Mouse (Mus musculus): ENCODE results near the gene Alx3.

DNA sequence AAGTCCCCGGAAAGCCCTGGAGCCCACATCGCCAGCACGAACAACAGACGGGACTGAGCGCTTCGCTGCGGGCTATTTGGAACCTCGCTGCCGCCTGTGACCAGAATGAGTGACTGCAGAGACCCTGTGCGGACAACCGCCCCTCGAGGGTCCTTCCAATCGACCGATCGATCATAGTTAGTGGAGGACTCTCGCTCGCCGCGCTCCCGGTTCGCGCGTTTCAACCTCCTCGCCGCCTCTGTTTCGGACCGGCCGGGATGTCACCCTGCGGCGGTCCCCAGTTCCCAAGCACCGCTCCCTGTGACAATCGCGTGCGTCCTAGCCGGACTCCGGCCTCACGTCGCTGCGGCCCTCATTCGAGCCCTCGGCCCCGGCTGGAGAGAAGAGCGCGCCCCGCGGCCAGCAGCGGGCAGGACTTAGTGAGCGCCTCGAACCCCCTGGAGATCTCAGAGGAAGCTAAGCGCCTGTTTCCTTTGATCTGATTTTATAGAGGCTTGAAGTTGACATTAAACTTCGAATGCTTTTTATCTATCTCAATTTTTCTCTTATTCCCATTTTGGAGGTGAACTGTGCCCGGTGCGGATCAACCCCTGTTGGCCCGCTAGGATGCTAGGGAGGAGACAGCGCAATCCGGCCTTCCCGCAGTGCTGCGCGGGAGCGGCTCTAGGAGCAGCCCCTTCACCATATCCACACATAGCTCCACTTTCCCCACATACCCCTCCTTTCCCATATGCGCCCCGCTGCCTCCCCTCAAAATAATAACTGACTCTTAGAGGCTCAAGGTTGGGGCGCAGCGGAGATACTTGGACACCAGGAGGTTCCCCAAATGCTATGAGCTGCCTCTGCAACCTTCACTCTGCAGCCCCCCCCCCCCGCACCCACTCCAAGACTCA lies 11.7 kb upstream of the Alx3 start:
- TF ChIP-seq CTCF (IDR thresholded peaks at IDR 0.05; ENCODE audit: control insufficient read depth, insufficient read depth, insufficient replicate concordance, low read depth, low read length) (no peak), POLR2A (IDR thresholded peaks at IDR 0.05; ENCODE audit: control insufficient read depth, low read depth, low read length) (no peak)
